19 mouse cellular contexts compared by ENCODE assay signal in genomic region chr6:115125358-115125720, GRCm38 (mm10). TPM values are rescaled to one million over a fixed set of nuclear protein-coding genes. Genes with fewer than 3 reads are reported as not detected.
DNase-seq lines count a peak whose midpoint lies in the region; ATAC-seq and TF ChIP-seq lines count a peak whose summit lies in the region.
"Had no signal": no experiment of that assay in that cellular context is flagged by ENCODE, and none has a peak within 500 bp of the region (broad histone marks: within the 10 kb centered on the region; RNA-seq: fewer than 3 reads in every experiment).

No protein-coding gene starts in this region.

- no peak for TF ChIP-seq CTCF in brain, embryonic 14.5 days (IDR thresholded peaks at IDR 0.05; ENCODE audit: borderline replicate concordance, extremely low read depth, insufficient read depth, insufficient read length)

- DNase-seq in forebrain, embryonic 10.5 days (ENCODE audit: extremely low spot score, low spot score), result no peak
- DNase-seq in brain, embryonic 14.5 days (ENCODE audit: low read depth), result peak; percentile 72
- DNase-seq in lung, adult 18-20 months, result no peak
- DNase-seq in embryo, embryonic 10 days (ENCODE audit: low spot score), result no peak
- no peak for DNase-seq in ovary, postnatal 10 days (ENCODE audit: low spot score)
- DNase-seq: adrenal gland, postnatal 14 days; kidney, adult 9 months; kidney, postnatal 36 days; thymus, adult 2 months had no signal

- H3K4me2 ChIP-seq in forebrain, embryonic 13.5 days, result no peak overlapping the region
- H3K4me2 ChIP-seq in hindbrain, embryonic 12.5 days (replicated peaks), result no peak overlapping the region
- H3K4me2 ChIP-seq in midbrain, embryonic 13.5 days (replicated peaks), result no peak overlapping the region
- H3K4me2 ChIP-seq: embryonic facial prominence, embryonic 15.5 days; heart, embryonic 13.5 days; neural tube, embryonic 12.5 days had no signal

- ATAC-seq in forebrain, embryonic 13.5 days, result no peak
- ATAC-seq in hindbrain, embryonic 12.5 days (ENCODE audit: low FRiP score), result no peak
- ATAC-seq in midbrain, embryonic 13.5 days, result no peak
- ATAC-seq: activated CD4-positive, CD25-positive, alpha-beta regulatory T cell, adult 4 months had no signal

- peaks cover 55% of the 10 kb centered on the region for H3K4me1 ChIP-seq in forebrain, embryonic 13.5 days
- peaks cover 36% of the 10 kb centered on the region for H3K4me1 ChIP-seq in forebrain, embryonic 10.5 days
- H3K4me1 ChIP-seq in hindbrain, embryonic 12.5 days, result peaks cover 38% of the 10 kb centered on the region
- peaks cover 59% of the 10 kb centered on the region for H3K4me1 ChIP-seq in midbrain, embryonic 13.5 days (replicated peaks)

- H3K4me3 ChIP-seq in forebrain, embryonic 13.5 days, result no peak overlapping the region
- no peak overlapping the region for H3K4me3 ChIP-seq in forebrain, embryonic 10.5 days
- no peak overlapping the region for H3K4me3 ChIP-seq in hindbrain, embryonic 12.5 days
- no peak overlapping the region for H3K4me3 ChIP-seq in midbrain, embryonic 13.5 days (replicated peaks)
- H3K4me3 ChIP-seq: embryonic facial prominence, embryonic 15.5 days; gastrocnemius, adult 2 months; heart, embryonic 13.5 days; neural tube, embryonic 12.5 days had no signal

- H3K27ac ChIP-seq in forebrain, embryonic 13.5 days, result peak overlapping the region; percentile 87
- H3K27ac ChIP-seq in forebrain, embryonic 10.5 days, result no peak overlapping the region
- H3K27ac ChIP-seq in hindbrain, embryonic 12.5 days, result peak overlapping the region; percentile 23; the same call in 1 of the 2 replicates
- peak overlapping the region; percentile 54; the same call in 1 of the 2 replicates for H3K27ac ChIP-seq in midbrain, embryonic 13.5 days
- H3K27ac ChIP-seq: embryonic facial prominence, embryonic 15.5 days; gastrocnemius, adult 2 months; heart, embryonic 13.5 days; liver, embryonic 14.5 days had no signal

- H3K27me3 ChIP-seq in forebrain, embryonic 13.5 days, result no peaks in the 10 kb centered on the region
- no peaks in the 10 kb centered on the region for H3K27me3 ChIP-seq in forebrain, embryonic 10.5 days (ENCODE audit: poor library complexity, severe bottlenecking)
- no peaks in the 10 kb centered on the region for H3K27me3 ChIP-seq in hindbrain, embryonic 12.5 days
- no peaks in the 10 kb centered on the region for H3K27me3 ChIP-seq in midbrain, embryonic 13.5 days
- H3K27me3 ChIP-seq: neural tube, embryonic 12.5 days had no signal

- no peaks in the 10 kb centered on the region for H3K36me3 ChIP-seq in forebrain, embryonic 13.5 days (ENCODE audit: poor library complexity, severe bottlenecking)
- no peaks in the 10 kb centered on the region for H3K36me3 ChIP-seq in forebrain, embryonic 10.5 days (replicated peaks)
- no peaks in the 10 kb centered on the region for H3K36me3 ChIP-seq in hindbrain, embryonic 12.5 days
- no peaks in the 10 kb centered on the region for H3K36me3 ChIP-seq in midbrain, embryonic 13.5 days
- H3K36me3 ChIP-seq: embryonic facial prominence, embryonic 15.5 days; G1E; heart, embryonic 13.5 days; neural tube, embryonic 12.5 days had no signal

- TF ChIP-seq POLR2A in brain, embryonic 14.5 days (IDR thresholded peaks at IDR 0.05; ENCODE audit: borderline replicate concordance, extremely low read depth, insufficient read depth, insufficient read length, poor library complexity, severe bottlenecking), result no peak

- H3K9me3 ChIP-seq in forebrain, embryonic 13.5 days (replicated peaks), result no peaks in the 10 kb centered on the region
- H3K9me3 ChIP-seq in forebrain, embryonic 10.5 days, result no peaks in the 10 kb centered on the region
- H3K9me3 ChIP-seq in hindbrain, embryonic 12.5 days (replicated peaks), result no peaks in the 10 kb centered on the region
- H3K9me3 ChIP-seq in midbrain, embryonic 13.5 days, result no peaks in the 10 kb centered on the region
- H3K9me3 ChIP-seq: embryonic facial prominence, embryonic 15.5 days; G1E; heart, embryonic 13.5 days; neural tube, embryonic 12.5 days had no signal

- no peak overlapping the region for H3K9ac ChIP-seq in forebrain, embryonic 13.5 days
- H3K9ac ChIP-seq in hindbrain, embryonic 12.5 days, result no peak overlapping the region
- H3K9ac ChIP-seq in midbrain, embryonic 13.5 days (replicated peaks), result no peak overlapping the region
- H3K9ac ChIP-seq: embryonic facial prominence, embryonic 15.5 days; heart, embryonic 13.5 days; liver, embryonic 14.5 days; neural tube, embryonic 12.5 days had no signal

- WGBS in forebrain, embryonic 13.5 days, result 62% methylated on average over 1 of the region's 1 CpGs
- WGBS in forebrain, embryonic 10.5 days, result 95% methylated on average over 1 of the region's 1 CpGs
- 66% methylated on average over 1 of the region's 1 CpGs for WGBS in hindbrain, embryonic 12.5 days
- WGBS in midbrain, embryonic 13.5 days, result 68% methylated on average over 1 of the region's 1 CpGs

RNA-seq across cellular contexts. Expression of gene Syn2, which starts 9.4 kb away (rescaled TPM):
- 15.6 and 18.3 TPM in 2 replicates for polyA plus RNA-seq in forebrain, embryonic 13.5 days (2015; fragmentation: Nextera tagmentation; extraction: Ambion mirVana)
- polyA plus RNA-seq in forebrain, embryonic 10.5 days (2016; fragmentation: Nextera tagmentation; extraction: Ambion mirVana), result 0.27 and 0.63 TPM in 2 replicates
- 47.5 and 51.2 TPM in 2 replicates for polyA plus RNA-seq in brain, embryonic 14.5 days (2012; rRNA removed)
- 13.2 and 15.4 TPM in 2 replicates for polyA plus RNA-seq in hindbrain, embryonic 12.5 days (2016; fragmentation: Nextera tagmentation; extraction: Ambion mirVana)
- 13.3 and 16.2 TPM in 2 replicates for polyA plus RNA-seq in midbrain, embryonic 13.5 days (2015; fragmentation: Nextera tagmentation; extraction: Ambion mirVana)
- polyA plus RNA-seq: activated CD4-positive, CD25-positive, alpha-beta regulatory T cell, adult 4 months; G1E had no signal
